1 mouse cellular context compared by ENCODE assay signal in genomic region chr9:96118861-96119772, GRCm38 (mm10).
TF ChIP-seq lines count a peak whose summit lies in the region.

Gene Gk5, plus strand, starts transcription at chr9:96119362.

TF ChIP-seq in CH12.LX, 34 proteins besides CTCF, POLR2A, EP300 and RAD21 (continued from another document):
- peak; percentile 74 for TF ChIP-seq ELF1 (IDR thresholded peaks at IDR 0.05; ENCODE audit: low read depth, low read length)
- no peak for TF ChIP-seq E2F4 (IDR thresholded peaks at IDR 0.05; ENCODE audit: insufficient replicate concordance, low read depth, low read length)
- TF ChIP-seq CHD1 (IDR thresholded peaks at IDR 0.05; ENCODE audit: low read depth, low read length), result no peak
- no peak for TF ChIP-seq ZKSCAN1 (IDR thresholded peaks at IDR 0.05; ENCODE audit: borderline replicate concordance, low read depth, low read length)
- peak; percentile 83 for TF ChIP-seq HCFC1 (IDR thresholded peaks at IDR 0.05; ENCODE audit: low read depth, low read length)
- TF ChIP-seq USF1 (IDR thresholded peaks at IDR 0.05; ENCODE audit: low read depth, low read length), result no peak
- TF ChIP-seq RCOR1 (conservative IDR thresholded peaks at IDR 0.05; ENCODE audit: low read depth, low read length), result no peak
- TF ChIP-seq GABPA (IDR thresholded peaks at IDR 0.05; ENCODE audit: insufficient replicate concordance, low read depth, low read length), result no peak
- TF ChIP-seq NRF1 (IDR thresholded peaks at IDR 0.05; ENCODE audit: low read depth, low read length), result peak; percentile 55; the same call in 1 of the 2 replicates
- peak; percentile 70; the same call in 1 of the 2 replicates for TF ChIP-seq ZMIZ1 (IDR thresholded peaks at IDR 0.05; ENCODE audit: low read depth, low read length)
- TF ChIP-seq MAZ (IDR thresholded peaks at IDR 0.05; ENCODE audit: low read depth, low read length), result peak; percentile 48; the same call in 1 of the 2 replicates
- TF ChIP-seq TCF12 (IDR thresholded peaks at IDR 0.05; ENCODE audit: low read depth, low read length), result peak; percentile 93
- no peak for TF ChIP-seq PAX5 (IDR thresholded peaks at IDR 0.05; ENCODE audit: low read length)
- TF ChIP-seq ZC3H11A (IDR thresholded peaks at IDR 0.05; ENCODE audit: low read depth, low read length), result no peak
- TF ChIP-seq MEF2A (IDR thresholded peaks at IDR 0.05; ENCODE audit: borderline replicate concordance, low read depth, low read length), result peak; percentile 49; the same call in 1 of the 2 replicates
- peak; percentile 89 for TF ChIP-seq TBP (conservative IDR thresholded peaks at IDR 0.05; ENCODE audit: low read depth, low read length)
- no peak for TF ChIP-seq MAFK (IDR thresholded peaks at IDR 0.05; ENCODE audit: insufficient replicate concordance, low read length)
- TF ChIP-seq MYC (IDR thresholded peaks at IDR 0.05; ENCODE audit: low read depth, low read length), result peak; percentile 86
- no peak for TF ChIP-seq USF2 (conservative IDR thresholded peaks at IDR 0.05; ENCODE audit: low read depth, low read length)
- no peak for TF ChIP-seq UBTF (IDR thresholded peaks at IDR 0.05; ENCODE audit: low read depth, low read length)
- peak; percentile 61 for TF ChIP-seq MAX (IDR thresholded peaks at IDR 0.05; ENCODE audit: low read length)
- no peak for TF ChIP-seq CHD2 (IDR thresholded peaks at IDR 0.05; ENCODE audit: low read length)
- peak; percentile 91; the same call in 1 of the 2 replicates for TF ChIP-seq POLR2AphosphoS2 (IDR thresholded peaks at IDR 0.05; ENCODE audit: low read depth, low read length)
